Mouse (Mus musculus) limb, embryonic 14.5 days (tissue): ENCODE results near the gene Chst3. TPM values are rescaled to one million over a fixed set of nuclear protein-coding genes. Genes with fewer than 3 reads are reported as not detected.

Experiments used
- ATAC-seq: fragments of 200-750 bp; cut with Nextera tagmentation; 2 replicates; pipeline ENCODE4 v1.8.0; 2017; ENCODE audit warnings: low read depth, moderate number of reproducible peaks, moderate TSS enrichment; ENCODE audit not compliant: low FRiP score
- DNase-seq: peaks from one replicate; pipeline ENCODE4 v3.0.0-alpha.2; 2015; ENCODE audit warnings: low spot score
- H3K27ac ChIP-seq: fragments of 300-500 bp; sonication (generic); replicated peaks from 2 replicates; pipeline ENCODE4 v1.5.1; 2014; ENCODE audit warnings: low read depth, mild to moderate bottlenecking, low read length, moderate library complexity, mixed read lengths
- H3K27me3 ChIP-seq: fragments of 300-500 bp; sonication (generic); 2 replicates; pipeline ENCODE4 v1.6.1; 2014; ENCODE audit warnings: low read length, mixed read lengths; ENCODE audit not compliant: control insufficient read depth, insufficient read depth
- H3K36me3 ChIP-seq: fragments of 300-500 bp; sonication (generic); 2 replicates; pipeline ENCODE4 v1.6.1; 2014; ENCODE audit warnings: mild to moderate bottlenecking, low read length, moderate library complexity, mixed read lengths; ENCODE audit not compliant: control insufficient read depth, insufficient read depth
- H3K4me1 ChIP-seq: fragments of 300-500 bp; sonication (generic); 2 replicates; pipeline ENCODE4 v1.6.1; 2014; ENCODE audit warnings: antibody characterized with exemption, low read length, mixed read lengths; ENCODE audit not compliant: control insufficient read depth, insufficient read depth
- H3K4me2 ChIP-seq: fragments of 300-500 bp; sonication (generic); replicated peaks from 2 replicates; pipeline ENCODE4 v1.6.1; 2014; ENCODE audit warnings: low read depth, mild to moderate bottlenecking, low read length, moderate library complexity; ENCODE audit not compliant: severe bottlenecking
- H3K4me3 ChIP-seq: fragments of 300-500 bp; sonication (generic); replicated peaks from 2 replicates; pipeline ENCODE4 v1.5.1; 2014; ENCODE audit warnings: low read length
- H3K9ac ChIP-seq: fragments of 300-500 bp; sonication (generic); 2 replicates; pipeline ENCODE4 v1.6.1; 2014; ENCODE audit warnings: mild to moderate bottlenecking, low read depth, low read length, moderate library complexity; ENCODE audit not compliant: severe bottlenecking
- H3K9me3 ChIP-seq: fragments of 300-500 bp; sonication (generic); 2 replicates; pipeline ENCODE4 v1.6.1; 2016; ENCODE audit warnings: low read length; ENCODE audit not compliant: control insufficient read depth
- POLR2A ChIP-seq: fragments of 200-500 bp; IDR thresholded peaks from 2 replicates; pipeline ENCODE4 v1.8.0; 2012; ENCODE audit warnings: inconsistent platforms, mild to moderate bottlenecking, moderate library complexity, borderline replicate concordance; ENCODE audit not compliant: insufficient read depth, insufficient read length; ENCODE audit errors: extremely low read depth
- WGBS: fragments of 180-500 bp; shearing (Covaris S2); extraction: QIAGEN DNeasy Blood & Tissue Kit; methylation state at CpG from one replicate; pipeline ENCODE4 v1.1.7; 2014; 5-methylcytosine and 5-hydroxymethylcytosine counted together
- polyA plus RNA-seq, 2 experiments: library from polyadenylated mRNA; depleted of rRNA in 1 of 2; stranded (reverse) in 1 of 2; unstranded in 1 of 2; fragments of >200 nt; fragmentation: Nextera tagmentation in 1 of 2; extraction: Ambion mirVana in 1 of 2; gene quantifications; 2 replicates each; pipeline versions ENCODE4 v1.2.1 to v1.2.3; 2012 to 2014

Gene Chst3
- polyA plus RNA-seq, 2 experiments = 2.0 to 7.7 TPM

GRCm38 (mm10) chr10:60212589-60213379, 6.3 kb downstream of the Chst3 start:
- 40% methylated on average over 11 of the region's 11 CpGs for WGBS
- ATAC-seq = 0 out of 2 replicates have a peak, but pooled peaks have one; percentile 41
- no peak overlapping the region for H3K4me2 ChIP-seq
- H3K4me1 ChIP-seq = peaks cover 39% of the 10 kb centered on the region
- no peak overlapping the region for H3K9ac ChIP-seq
- H3K27ac ChIP-seq = 0 out of 2 replicates have a peak overlapping the region, but pooled peaks have one; percentile 44
- no peaks in the 10 kb centered on the region for H3K27me3 ChIP-seq
- no peaks in the 10 kb centered on the region for H3K36me3 ChIP-seq
- DNase-seq = no peak
- TF ChIP-seq POLR2A = no peak
- no peak overlapping the region for H3K4me3 ChIP-seq
- no peaks in the 10 kb centered on the region for H3K9me3 ChIP-seq

GRCm38 (mm10) chr10:60211501-60212005, 7.5 kb downstream of the Chst3 start:
- 58% methylated on average over 8 of the region's 8 CpGs for WGBS
- ATAC-seq = no peak
- DNase-seq = no peak

GRCm38 (mm10) chr10:60210468-60210867, 8.6 kb downstream of the Chst3 start:
- Histone ChIP-seq H3K4me3 (no peak overlapping the region), H3K9me3 (no peaks in the 10 kb centered on the region), H3K27ac (no peak overlapping the region), H3K36me3 (no peaks in the 10 kb centered on the region), H3K27me3 (no peaks in the 10 kb centered on the region), H3K9ac (no peak overlapping the region), H3K4me2 (no peak overlapping the region), H3K4me1 (peaks cover 23% of the 10 kb centered on the region)
- TF ChIP-seq POLR2A = no peak
- ATAC-seq = no peak
- no peak for DNase-seq
- 77% methylated on average over 2 of the region's 2 CpGs for WGBS

More at GRCm38 (mm10) chr10:60211501-60212005, 7.5 kb downstream of the Chst3 start:
- Histone ChIP-seq H3K27me3 (no peaks in the 10 kb centered on the region), H3K36me3 (no peaks in the 10 kb centered on the region), H3K9me3 (no peaks in the 10 kb centered on the region), H3K4me1 (peaks cover 30% of the 10 kb centered on the region), H3K4me3 (no peak overlapping the region), H3K4me2 (no peak overlapping the region), H3K27ac (no peak overlapping the region; the same call in 1 of the 2 replicates), H3K9ac (no peak overlapping the region)
- TF ChIP-seq POLR2A = no peak

- TF ChIP-seq POLR2A = no peak
- Histone ChIP-seq H3K4me3 (no peak overlapping the region), H3K9ac (no peak overlapping the region), H3K36me3 (no peaks in the 10 kb centered on the region), H3K9me3 (no peaks in the 10 kb centered on the region), H3K4me1 (peaks cover 18% of the 10 kb centered on the region), H3K27ac (peak overlapping the region; percentile 40; the same call in 1 of the 2 replicates), H3K4me2 (no peak overlapping the region), H3K27me3 (no peaks in the 10 kb centered on the region)
- 46% methylated on average over 5 of the region's 5 CpGs for WGBS
- DNase-seq = peak; percentile 22
- ATAC-seq = no peak
These were observed 9.8 kb downstream of the Chst3 start for GRCm38 (mm10) chr10:60209237-60209636.

- no peak overlapping the region for H3K27ac ChIP-seq
- 70% methylated on average over 8 of the region's 8 CpGs for WGBS
- H3K4me2 ChIP-seq = no peak overlapping the region
- H3K4me1 ChIP-seq = peaks cover 14% of the 10 kb centered on the region
- ATAC-seq = no peak
- H3K4me3 ChIP-seq = no peak overlapping the region
- H3K9me3 ChIP-seq = no peaks in the 10 kb centered on the region
- no peaks in the 10 kb centered on the region for H3K27me3 ChIP-seq
- H3K9ac ChIP-seq = no peak overlapping the region
- TF ChIP-seq POLR2A = no peak
- no peak for DNase-seq
- H3K36me3 ChIP-seq = no peaks in the 10 kb centered on the region
These were observed 11.8 kb downstream of the Chst3 start for GRCm38 (mm10) chr10:60207166-60207705.
